Mouse (Mus musculus) embryo, embryonic 11.5 days (tissue): ENCODE measurements around the gene Otoa.

Experiments used
- DNase-seq: peaks from one replicate; pipeline ENCODE4 v3.0.0-alpha.2; 2012; ENCODE audit warnings: low read depth, low spot score

Otoa gene

DNA sequence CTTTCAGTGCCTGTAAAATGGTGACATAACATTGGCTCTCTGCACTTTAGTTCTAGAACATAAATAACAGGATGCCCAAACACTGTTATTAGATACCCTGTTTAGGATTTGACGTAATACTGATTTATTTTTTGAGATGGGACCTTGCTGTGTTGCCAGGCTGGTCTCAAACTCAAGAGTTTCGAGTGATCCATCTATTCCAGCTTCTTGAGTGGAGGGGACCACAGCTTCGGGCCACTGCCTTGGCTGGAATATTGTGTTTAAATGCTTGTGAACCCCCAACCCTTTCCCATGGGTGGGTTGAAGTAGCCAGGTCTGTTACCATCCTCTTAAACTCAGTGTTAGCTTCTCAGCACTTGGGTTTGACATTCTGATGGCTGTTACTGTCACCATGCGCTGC is at the start of gene Otoa:
Otoa (plus strand) TSS at position 301 of the 400 bp plus-strand sequence.
- no peak for DNase-seq

DNA sequence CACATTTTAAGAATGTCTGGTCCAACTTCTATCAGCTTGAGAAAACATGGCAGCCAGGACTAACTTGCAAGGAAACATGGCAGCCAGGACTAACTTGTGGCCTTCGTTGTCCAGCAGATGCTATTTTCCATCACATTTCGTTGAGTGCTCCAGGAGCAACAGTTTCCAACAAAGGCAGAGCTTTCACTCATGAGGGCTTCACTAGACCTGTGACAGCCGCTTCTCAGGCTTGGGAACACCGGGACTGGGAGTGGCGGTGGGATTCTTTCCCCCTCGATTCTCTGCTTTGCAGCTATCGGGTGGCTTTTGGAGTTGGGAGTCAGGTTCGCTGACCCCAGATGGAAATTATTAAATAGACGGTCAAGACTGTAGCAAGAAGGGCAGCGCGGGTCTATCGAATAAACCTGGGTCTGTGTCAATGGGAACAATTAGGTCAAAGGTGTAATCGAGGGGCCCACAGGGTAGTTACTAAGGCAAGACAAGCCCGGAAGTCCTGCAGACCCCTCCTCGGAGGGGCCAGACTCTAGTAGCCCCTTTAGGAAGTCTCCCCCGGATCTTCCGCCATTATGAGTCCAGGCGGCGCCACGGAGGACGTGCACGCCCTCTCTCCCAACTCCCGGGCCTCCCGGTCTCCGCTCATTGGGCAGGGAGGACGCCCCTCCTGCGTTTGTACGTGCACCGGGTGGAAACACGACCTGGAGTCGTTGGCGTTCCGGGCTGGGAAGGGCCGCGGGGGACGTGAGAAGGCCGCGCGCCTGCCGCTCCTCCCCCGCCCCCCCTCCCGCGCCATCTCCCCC is 47.4 kb upstream of the Otoa start, which contains the start of gene Mettl9:
Mettl9 (plus strand) TSS at position 590 of the 797 bp plus-strand sequence.
- peak; percentile 96 for DNase-seq

DNA sequence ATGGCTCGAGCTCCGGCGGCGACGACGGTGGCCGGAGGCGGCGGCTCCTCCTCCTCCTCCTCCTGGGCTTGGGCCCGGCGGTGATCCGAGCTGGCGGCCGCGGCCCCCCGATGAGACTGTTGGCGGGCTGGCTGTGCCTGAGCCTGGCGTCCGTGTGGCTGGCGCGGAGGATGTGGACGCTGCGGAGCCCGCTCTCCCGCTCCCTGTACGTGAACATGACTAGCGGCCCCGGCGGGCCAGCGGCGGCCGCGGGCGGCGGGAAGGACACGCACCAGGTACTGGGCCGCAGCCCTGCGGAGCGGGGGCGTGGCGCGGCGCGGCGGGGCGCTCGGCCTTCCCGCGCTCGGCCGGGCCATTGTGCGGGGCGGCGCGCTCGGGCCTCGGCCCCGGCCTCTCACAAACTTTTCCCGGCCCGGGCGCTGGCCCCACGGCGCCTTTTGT is 46.7 kb upstream of the Otoa start:
- no peak for DNase-seq

DNA sequence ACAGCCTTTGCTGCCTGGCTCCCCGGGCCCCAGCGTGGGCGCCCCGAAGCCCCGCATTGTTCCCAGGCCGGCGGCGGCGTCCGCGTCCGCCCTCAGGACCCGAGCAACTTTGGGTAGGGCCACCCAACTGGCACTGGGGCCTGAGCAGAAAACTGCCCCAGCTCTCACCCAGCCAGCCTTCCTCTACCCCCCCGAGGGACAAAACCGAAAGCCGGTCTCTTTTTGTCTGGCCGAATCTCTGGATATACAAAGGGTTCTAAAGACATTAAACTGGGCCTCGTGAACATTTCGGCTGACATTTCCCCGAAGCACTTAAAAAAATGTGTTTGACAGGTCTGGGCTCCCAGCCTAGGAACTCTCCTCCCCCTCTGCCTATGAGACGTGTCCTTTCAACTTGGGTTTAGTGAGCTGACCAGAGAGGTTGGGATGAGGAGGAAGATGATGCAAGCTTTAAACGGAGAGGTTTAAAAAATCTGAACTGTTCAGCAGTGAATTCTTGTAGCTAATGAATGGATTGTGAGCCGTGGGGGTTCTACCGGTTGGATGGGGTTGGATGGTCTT is 46.2 kb upstream of the Otoa start:
- DNase-seq = peak; percentile 26

DNA sequence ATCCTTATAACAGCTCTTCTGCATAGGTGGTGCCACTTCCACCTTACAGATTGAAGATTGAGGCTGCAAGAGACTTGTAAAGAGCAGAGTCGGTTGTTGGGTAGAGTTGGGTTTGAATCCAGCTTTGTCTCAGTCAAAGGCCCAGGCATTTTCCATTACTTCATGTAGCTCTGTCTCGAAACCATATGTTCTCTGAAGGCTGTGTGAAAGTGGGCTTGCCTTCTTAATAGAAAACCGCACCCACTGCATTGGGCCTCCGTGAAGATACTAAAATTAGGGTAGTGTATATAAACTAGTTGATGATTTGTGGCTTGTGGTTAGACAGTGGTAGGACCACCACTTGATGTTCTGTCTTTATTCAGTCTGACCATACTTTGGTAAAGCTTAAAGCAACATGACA is 40.9 kb upstream of the Otoa start:
- no peak for DNase-seq

DNA sequence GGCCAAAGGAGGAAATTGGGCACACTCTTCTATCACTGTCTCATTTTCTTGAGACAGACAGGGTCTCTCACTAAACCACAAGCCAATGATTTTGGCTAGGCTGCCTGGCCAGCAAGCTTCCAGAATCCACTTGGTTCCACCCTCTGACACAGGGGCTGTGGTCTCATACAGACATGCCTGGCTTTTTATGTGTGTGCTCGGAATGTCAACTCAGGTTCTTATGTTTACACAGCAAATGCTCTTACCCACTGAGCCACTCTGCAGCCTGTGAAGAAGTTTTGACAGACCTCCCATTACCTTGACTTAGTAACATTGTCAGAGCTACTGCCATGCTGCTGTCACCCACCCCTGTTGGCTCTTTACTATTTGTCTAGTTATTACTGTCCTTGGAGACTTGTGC is 39.5 kb upstream of the Otoa start:
- DNase-seq = no peak

DNA sequence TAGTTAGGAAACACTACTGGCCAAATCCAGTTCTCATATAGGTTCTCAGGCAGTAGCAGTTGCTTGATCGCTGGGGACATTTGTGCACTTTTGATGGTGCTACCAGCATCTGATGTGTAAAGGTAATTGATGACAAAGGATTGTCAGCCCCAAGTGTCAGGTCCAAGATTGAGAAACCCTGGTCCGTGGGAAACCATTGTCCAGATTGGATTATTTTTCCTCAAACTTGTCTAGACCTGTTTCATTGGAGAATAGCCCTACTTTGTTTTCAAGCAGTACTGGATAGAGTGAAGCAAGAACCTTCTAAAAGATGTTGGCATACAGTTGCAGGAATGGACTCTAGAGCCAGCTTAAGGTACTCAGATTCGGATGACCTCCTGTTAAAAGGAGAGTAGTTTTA is 38.4 kb upstream of the Otoa start:
- no peak for DNase-seq

DNA sequence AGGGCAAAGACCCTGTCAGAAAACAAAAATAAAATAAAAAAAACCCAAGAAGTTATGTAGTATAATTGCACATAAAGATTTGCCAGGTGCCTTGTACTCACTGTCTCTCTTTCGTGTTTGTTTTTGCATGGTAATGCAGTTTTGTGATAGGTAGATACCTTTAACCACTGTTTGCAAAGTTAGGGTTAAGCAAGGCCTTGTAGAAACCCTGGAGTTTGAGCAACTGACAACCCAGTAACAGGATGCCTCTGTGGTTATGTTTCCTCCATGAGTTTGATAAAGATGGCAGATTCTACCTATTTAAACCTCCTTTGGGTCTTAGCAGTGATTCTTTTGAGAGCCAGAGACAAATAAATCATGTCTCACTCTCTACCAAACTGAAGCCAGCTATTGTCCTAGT is 37.9 kb upstream of the Otoa start:
- DNase-seq = no peak

DNA sequence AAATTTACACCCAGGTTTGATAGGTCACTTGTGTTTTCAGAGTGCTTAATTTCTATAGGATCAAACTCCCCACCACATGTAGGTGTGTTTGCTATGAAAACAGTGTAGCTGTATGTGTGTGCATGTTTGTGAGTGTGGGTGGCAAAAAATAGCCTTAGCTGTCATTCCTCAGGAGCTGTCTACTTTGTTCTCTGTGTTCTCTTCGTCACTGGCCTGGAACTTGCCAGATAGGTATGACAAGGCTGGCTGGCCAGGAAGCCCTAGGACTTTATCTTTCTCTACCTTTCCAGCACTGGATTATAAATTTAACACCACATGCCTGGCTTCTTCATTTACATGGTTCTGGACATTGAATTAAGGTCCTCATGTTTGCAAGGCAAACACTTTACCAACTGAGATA is 37.2 kb upstream of the Otoa start:
- no peak for DNase-seq

DNA sequence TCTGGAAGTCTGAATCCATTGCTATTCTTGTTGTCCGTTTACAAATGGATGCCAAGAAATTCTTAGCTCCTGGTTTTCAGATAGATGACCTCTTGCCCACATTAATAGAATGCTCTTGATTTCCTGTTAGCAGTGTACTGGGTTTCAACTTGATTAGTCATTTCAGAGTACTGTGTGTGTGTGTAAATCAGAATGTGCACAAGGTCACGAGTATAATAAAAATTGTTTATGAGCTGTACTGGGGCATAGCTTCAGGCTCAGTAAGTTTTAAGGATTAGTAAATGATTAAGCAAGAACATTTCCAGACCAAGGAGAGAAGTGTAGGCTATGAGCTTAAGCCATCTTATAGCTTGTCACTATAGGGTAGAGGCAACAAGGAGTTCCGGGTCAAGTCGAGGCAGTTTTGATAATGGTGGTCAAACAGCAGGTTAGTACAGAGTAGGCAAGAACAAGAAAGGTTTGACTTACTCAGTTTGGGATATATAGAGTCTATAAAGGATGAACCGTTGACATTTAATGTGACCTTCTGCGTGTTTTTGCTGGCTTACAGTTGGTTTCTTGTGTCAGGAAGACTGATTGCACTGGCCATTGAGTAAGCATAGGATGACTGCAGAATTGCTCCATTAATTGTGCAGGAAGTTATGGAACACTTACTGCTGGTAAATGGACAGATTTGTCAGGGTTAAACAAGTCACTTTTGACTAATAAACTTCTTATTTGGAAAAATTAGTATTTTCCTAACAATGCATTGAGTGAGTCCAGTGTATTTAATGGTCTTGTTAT is 35.6 kb upstream of the Otoa start:
- no peak for DNase-seq

DNA sequence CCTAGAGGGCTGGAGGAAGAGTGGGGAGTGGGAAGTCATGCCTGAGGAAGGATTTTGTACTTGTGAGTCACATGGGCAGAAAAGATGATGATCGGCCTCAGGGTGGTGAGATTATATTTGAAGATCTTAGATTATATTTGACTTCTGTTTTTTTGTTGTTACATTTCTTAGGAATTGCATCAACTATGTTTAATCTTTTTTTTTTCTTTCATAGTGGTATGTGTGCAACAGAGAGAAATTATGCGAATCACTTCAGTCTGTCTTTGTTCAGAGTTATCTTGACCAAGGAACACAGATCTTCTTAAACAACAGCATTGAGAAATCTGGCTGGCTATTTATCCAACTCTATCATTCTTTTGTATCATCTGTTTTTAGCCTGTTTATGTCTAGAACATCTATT is 33.8 kb upstream of the Otoa start:
- no peak for DNase-seq

DNA sequence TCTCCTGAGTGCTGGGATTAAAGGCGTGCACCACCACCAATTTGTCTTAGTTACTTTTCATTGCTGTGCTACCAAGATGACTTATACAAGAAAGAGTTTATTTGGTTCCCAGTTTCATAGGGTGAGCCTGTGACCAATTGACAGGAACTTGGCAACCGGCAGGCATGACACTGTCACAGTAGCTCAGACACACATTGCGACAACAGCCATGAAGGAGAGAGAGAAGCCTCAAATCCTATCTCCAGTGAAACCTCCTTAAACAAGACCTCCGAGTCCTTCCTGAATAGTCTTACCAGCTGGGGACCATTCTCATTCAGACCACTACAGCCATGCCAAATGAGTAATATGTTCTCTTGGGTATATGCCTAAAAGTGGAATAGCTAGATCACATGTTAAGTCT is 28.4 kb upstream of the Otoa start:
- no peak for DNase-seq

DNA sequence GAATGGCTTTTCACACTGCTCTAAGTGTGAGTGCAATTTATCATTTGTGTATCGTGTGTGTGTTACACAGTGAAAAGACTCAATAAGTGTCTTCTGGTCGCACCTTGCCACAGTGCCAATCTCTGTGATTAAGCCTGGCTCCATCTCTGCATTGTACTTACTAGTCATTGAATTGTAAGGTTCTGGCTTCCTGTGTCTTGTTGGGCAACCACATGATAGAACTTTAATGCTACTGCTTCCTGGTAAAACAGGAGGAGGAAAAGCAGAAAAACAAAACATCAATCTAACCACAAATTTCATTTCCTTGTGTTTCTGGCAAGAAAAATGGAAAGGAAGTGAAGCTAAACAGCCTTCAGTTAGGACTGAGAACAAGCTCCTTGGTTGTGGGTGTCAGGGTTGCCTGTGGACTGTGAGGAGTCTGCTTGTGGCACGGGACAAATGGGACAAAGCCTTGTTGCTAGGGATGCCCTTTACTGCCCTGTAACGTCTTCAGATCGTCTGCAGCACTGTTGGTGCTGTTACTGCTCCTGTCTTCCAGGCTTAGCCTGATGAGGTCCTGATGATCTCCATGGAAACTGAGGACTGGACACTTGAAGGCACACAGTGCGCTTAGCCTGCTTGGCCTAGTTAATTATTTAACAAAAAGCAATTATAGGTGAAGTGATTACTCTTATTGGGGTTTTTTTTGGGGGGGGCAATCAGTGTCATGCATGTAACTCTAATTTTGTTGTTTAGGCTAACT is 21.8 kb upstream of the Otoa start:
- DNase-seq = no peak

DNA sequence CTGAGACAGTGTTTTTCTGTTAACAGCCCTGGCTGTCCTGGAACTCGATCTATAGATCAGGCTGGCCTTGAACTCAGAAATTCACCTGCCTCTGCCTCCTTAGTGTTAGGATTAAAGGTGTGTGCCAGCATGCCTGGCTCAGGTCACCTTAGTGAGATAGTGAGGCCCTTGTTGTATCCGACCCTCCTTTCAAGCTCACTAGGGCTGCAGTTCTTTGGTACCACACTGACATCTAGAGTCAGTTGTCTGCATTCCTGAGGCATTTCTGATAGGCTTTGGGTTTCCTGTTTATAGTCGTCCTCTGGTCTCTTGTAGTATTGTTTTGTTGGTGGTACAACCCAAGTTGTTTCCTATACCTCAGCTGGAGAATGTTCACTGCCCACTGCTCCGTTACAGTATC is 17.1 kb upstream of the Otoa start:
- no peak for DNase-seq

DNA sequence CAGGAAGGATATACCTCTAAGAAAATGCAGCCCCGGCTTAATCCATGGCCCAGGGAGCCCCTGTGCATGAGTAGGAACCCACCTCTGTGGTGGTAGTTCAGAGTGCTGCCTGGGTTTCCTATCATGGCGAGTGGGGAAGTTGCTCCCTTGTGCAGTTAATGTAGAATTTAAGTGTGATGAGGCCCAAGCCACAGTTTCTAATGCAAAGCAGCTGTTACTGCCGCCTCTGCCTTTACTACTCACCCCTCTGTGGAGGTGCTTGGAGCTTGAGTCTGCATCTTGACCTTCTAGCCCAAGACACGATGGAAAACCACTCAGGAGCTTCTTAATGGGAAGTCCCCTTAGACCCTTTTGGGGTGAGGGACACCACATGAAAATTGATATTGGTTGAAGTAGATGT is 10.2 kb upstream of the Otoa start:
- no peak for DNase-seq

DNA sequence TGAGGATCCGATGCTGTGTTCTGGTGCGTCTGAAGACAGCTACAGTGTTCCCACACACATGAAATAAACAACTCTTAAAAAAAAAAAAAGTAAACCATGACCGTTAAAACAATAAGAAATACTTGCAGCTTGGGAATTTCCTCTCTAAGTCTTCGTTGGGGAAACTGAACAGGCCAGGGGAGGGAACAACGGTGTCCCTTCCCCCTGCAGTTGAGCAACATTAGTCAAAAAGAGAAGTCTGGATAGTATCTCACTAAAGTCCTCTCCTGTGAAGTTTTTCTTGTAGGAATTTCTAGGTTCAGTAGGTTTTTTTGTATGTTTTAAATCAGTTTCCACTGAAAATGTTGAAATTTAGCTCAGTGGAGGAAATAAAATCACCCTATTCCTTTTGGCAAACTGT is 8.9 kb upstream of the Otoa start:
- no peak for DNase-seq

DNA sequence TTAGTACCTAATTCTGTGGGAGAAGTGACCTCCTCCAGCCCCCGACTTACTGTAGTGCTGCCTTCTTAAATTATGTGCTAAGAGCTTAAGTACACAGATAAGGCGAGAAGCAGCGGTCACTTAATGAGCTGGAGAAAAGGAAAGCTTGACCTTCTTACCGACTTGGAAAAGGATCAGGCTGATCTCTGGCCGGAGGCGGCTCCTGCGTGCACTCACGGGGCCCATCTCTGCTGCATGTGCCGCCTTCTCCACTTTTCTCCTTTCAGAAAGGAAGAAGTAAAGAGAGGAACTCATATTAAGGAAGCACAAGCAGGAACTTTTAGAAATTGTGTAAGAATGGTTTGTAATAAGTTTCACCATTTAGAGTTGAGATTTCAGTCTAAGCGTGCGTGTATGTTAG is 7.2 kb upstream of the Otoa start, which contains the start of gene Igsf6:
Igsf6 (minus strand) TSS at position 292 of the 400 bp plus-strand sequence.
- no peak for DNase-seq

DNA sequence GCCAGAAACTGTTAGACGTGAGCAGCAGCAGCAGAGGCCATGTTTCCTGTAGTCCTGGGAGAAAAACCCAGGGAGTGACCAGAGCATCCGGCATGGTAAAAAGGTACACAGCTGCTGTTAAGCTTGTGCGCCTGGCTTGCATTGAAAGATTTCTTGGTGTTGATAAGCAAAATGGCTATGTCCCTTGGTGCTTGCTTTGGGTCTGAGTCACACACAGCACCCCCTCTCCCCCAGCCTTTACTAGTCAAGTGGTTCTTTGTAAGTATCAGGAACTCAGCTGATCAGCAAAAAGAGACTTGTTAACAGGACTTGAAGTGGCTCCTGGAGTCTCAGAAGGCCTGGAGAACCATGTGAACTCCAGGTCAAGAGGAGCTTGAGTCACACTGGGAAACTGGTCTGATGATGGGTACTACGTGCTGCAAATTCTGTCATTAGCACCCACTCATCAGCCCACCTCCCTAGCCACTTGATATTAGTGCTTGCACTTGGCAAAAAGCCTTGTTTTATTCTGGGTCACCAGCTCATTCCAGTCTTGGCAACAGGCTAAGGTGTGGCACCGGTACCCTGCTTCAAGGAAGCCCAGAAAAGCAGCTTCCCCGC is 6.5 kb upstream of the Otoa start:
- no peak for DNase-seq

DNA sequence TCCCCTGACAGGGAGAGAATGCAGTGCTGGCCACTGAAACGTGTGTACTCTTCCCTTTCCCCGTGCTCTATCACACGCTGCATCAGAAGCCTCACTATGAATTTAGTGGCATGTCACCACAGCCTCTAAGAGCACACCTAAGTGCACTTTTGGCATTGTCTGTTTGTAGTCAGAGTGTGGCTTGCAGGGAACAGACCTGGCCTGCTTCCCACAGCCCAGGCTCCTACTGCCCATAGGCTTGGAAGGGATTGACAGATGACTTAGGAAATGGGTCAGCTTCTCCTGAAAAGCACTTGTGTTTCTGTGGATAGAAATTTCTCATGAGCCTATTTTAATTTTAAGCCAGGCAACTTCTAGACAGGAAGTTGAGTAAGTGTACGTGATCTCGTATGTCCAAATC is 6.0 kb upstream of the Otoa start:
- DNase-seq = no peak

DNA sequence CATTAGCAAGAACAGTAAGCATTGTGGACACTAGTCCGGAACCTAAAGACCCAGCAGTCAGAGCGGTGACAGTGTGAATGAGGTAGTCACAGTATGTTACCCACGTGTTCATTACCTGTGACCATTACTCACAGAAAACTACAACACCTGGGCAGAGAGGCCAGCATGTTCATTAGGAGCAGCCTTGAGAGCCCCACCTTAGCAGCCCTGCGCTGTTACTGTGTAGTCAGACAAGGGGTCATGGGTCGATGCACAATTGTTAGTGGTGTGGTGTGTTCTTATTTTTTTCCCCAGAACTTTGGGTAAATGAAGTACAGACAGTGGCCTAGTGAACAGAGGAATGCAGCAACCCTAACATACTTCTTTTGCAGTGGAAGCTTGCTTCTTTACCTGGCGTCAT is 4.1 kb upstream of the Otoa start:
- no peak for DNase-seq

DNA sequence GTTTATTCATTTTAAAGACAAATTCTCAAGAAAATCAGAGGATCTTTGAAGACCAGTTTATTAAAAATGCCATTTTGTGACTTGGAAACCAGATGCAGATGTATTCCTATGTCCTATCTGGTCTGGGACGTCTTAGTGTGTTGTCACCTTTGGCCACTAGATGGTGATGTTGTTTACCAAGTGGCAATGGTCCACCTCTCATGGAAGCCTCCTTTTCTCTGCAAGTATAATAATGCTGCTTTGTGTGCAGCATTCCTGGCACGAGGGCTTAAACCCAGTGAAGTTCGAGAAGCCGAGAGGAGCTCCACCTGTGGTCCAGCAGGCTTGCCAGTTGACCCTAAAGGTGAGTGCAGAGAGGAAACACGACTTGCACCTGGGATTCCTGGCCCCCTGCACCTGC is 3.6 kb upstream of the Otoa start:
- DNase-seq = peak; percentile 43

DNA sequence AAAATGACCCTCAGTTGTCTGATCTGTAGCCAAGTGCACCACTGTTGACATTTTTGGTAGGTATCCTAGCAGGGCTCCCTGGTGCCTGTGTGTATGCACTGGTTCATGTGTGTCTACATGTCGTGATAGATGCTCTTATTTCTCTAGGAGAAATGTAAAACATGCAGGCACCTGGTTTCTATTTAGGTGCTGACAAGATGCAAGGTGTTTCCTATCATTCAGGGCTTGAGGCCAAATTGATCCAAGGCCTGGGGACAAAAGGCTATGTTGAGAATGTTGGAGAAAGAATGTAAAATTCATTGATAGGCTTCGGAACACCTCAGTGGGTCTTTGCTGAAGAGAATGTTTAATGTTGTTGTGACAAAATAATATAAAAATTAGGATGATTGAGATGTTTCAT is 366 bp downstream of the Otoa start:
- DNase-seq = no peak
